Mouse (Mus musculus) thymus, adult 2 months (tissue): Measurements from ENCODE around the gene Gopc.

Experiments used
- CTCF ChIP-seq: fragments of 200-500 bp; IDR thresholded peaks from 2 replicates; pipeline ENCODE4 v1.5.1; 2012; ENCODE audit warnings: mild to moderate bottlenecking, control low read depth, low read length, moderate library complexity, borderline replicate concordance; ENCODE audit not compliant: control insufficient read depth, poor library complexity, insufficient read depth; ENCODE audit errors: extremely low read depth
- POLR2A ChIP-seq: fragments of 200-500 bp; IDR thresholded peaks from 2 replicates; pipeline ENCODE4 v1.6.1; 2012; ENCODE audit warnings: mild to moderate bottlenecking, low read length, control low read depth, moderate library complexity; ENCODE audit not compliant: control insufficient read depth, poor library complexity, insufficient read depth; ENCODE audit errors: extremely low read depth

- no peak for TF ChIP-seq POLR2A
- TF ChIP-seq CTCF = no peak
Measured at GRCm38 (mm10) chr10:52418931-52419330, 37.0 kb upstream of the Gopc start.
